Mouse (Mus musculus) liver, embryonic 13.5 days (tissue): ENCODE data around the gene Itpripl1. TPM values are rescaled to one million over a fixed set of nuclear protein-coding genes. Genes with fewer than 3 reads are reported as not detected.
A peak's percentile ranks its signal among the peaks of the same experiment; 100 is the strongest.
"Not testable (repeated sequence)": the region's sequence is repeated elsewhere in the genome, so short reads cannot be mapped to it uniquely, and the experiment has no call there.

Experiments
- ATAC-seq: fragments of 200-750 bp; cut with Nextera tagmentation; 2 replicates; pipeline ENCODE4 v1.8.0; 2017; ENCODE audit warnings: low read depth, mild to moderate bottlenecking, moderate number of reproducible peaks, moderate library complexity
- DNase-seq: peaks from one replicate; pipeline ENCODE4 v3.0.0; 2022
- H3K27ac ChIP-seq: fragments of 300-500 bp; sonication (generic); 2 replicates; pipeline ENCODE4 v1.5.1; 2015; ENCODE audit warnings: moderate library complexity, mild to moderate bottlenecking, inconsistent platforms
- H3K27me3 ChIP-seq: fragments of 300-500 bp; sonication (generic); 2 replicates; pipeline ENCODE4 v1.6.1; 2015; ENCODE audit warnings: mild to moderate bottlenecking, inconsistent platforms
- H3K36me3 ChIP-seq: fragments of 300-500 bp; sonication (generic); 2 replicates; pipeline ENCODE4 v1.6.1; 2015; ENCODE audit warnings: mild to moderate bottlenecking, inconsistent platforms
- H3K4me1 ChIP-seq: fragments of 300-500 bp; sonication (generic); replicated peaks from 2 replicates; pipeline ENCODE4 v1.6.1; 2015; ENCODE audit warnings: inconsistent platforms
- H3K4me2 ChIP-seq: fragments of 300-500 bp; sonication (generic); 2 replicates; pipeline ENCODE4 v1.6.1; 2015; ENCODE audit warnings: inconsistent platforms, mild to moderate bottlenecking, moderate library complexity
- H3K4me3 ChIP-seq: fragments of 300-500 bp; sonication (generic); replicated peaks from 2 replicates; pipeline ENCODE4 v1.5.1; 2015; ENCODE audit warnings: mild to moderate bottlenecking, inconsistent platforms
- H3K9ac ChIP-seq: fragments of 300-500 bp; sonication (generic); 2 replicates; pipeline ENCODE4 v1.6.1; 2015; ENCODE audit warnings: mild to moderate bottlenecking, inconsistent platforms
- H3K9me3 ChIP-seq: fragments of 300-500 bp; sonication (generic); replicated peaks from 2 replicates; pipeline ENCODE4 v1.6.1; 2016; ENCODE audit warnings: inconsistent platforms
- WGBS: fragments of 180-500 bp; shearing (Covaris S2); methylation state at CpG from one replicate; pipeline ENCODE4 v1.1.7; 2015; ENCODE audit not compliant: insufficient replicate concordance; 5-methylcytosine and 5-hydroxymethylcytosine counted together
- polyA plus RNA-seq: library from polyadenylated mRNA; unstranded; fragments of >200 nt; fragmentation: Nextera tagmentation; extraction: Ambion mirVana; gene quantifications from 2 replicates; pipeline ENCODE4 v1.2.1, GENCODE M21; 2015

Itpripl1 gene
- polyA plus RNA-seq, 1 experiment from 2014 or later = 31.4 TPM

DNA sequence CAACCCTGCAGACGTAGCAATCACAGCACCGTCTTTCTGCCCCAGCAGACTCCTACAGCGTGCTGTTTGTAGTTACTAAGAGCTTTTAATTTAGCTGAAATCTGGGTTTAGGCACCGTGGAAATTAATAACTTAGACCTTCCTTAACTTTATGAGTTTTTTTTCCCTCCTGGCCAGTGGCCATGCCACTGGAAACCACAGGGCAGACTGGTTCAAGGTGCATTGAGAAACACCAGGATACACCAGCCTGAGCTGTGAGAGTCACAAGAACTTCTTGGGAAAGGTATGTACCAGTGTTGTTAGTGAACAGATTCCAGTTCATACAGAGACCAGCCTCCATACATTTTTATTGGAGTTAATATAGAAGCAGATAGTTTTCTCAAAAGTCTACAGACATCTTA lies 4.8 kb downstream of the Itpripl1 start:
- Histone ChIP-seq H3K27me3 (no peaks in the 10 kb centered on the region), H3K4me1 (peaks cover 69% of the 10 kb centered on the region), H3K4me2 (no peak overlapping the region)

DNA sequence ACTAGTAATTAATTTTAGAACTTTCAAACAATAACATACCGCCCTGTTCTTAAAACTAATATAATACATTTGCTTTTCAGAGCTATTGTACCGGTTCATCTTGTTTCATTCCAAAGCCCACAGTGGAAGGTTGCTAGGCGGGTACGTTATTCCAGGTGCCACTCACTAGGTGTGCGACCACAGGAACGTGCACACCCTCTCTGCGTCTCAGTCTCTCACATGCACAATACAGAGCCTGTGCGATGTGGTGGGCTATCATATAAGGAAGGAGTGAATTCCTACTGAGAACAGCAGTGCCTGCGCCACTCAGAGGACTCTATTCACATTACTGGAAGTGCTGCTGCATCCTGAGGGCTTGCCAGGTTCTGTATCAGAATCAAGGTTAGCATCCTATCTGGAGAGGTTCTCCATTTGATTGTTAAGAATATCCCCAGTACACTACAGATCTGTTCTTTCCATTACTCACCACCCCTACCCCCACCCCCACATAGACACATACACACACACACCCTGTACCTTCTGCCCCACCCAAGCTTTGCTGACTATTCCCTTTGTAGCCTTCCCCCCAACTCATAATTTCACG lies 5.3 kb downstream of the Itpripl1 start:
- Histone ChIP-seq H3K4me1 (peaks cover 71% of the 10 kb centered on the region), H3K9ac (peak overlapping the region; percentile 36; the same call in 1 of the 2 replicates), H3K4me3 (no peak overlapping the region), H3K4me2 (no peak overlapping the region), H3K9me3 (no peaks in the 10 kb centered on the region), H3K36me3 (peaks cover 36% of the 10 kb centered on the region), H3K27ac (peak overlapping the region; percentile 13; the same call in 1 of the 2 replicates), H3K27me3 (no peaks in the 10 kb centered on the region)
- DNase-seq (no peak), ATAC-seq (no peak)
- WGBS = 82% methylated on average over 10 of the region's 10 CpGs

More for the DNA sequence above, 4.8 kb downstream of the Itpripl1 start:
- no peak overlapping the region for H3K4me3 ChIP-seq
- H3K9me3 ChIP-seq = no peaks in the 10 kb centered on the region
- WGBS = 87% methylated on average over 4 of the region's 4 CpGs
- no peak overlapping the region for H3K27ac ChIP-seq
- peaks cover 36% of the 10 kb centered on the region for H3K36me3 ChIP-seq
- ATAC-seq (no peak), DNase-seq (no peak)
- H3K9ac ChIP-seq = no peak overlapping the region

DNA sequence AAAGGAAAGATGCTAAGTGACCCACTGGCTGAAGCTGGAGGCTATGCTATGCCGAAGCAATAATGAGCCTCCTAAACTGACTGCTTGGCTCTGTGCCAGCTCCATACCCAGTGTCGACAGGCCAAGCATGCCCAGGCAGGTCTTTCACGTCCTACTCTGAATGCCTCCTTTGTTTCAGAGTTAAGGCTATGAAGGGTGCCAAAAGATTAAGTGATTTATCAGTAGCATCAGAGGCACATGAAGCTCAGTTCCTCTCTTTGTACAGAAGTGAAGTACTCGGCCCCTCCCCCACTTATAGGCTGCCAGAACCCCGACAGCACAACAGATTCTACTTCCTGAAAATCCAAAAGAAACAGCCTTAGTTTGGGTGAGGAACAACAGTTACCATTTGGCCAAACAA lies 6.3 kb downstream of the Itpripl1 start:
- Histone ChIP-seq H3K9me3 (no peaks in the 10 kb centered on the region), H3K9ac (0 out of 2 replicates have a peak overlapping the region, but pooled peaks have one; percentile 4), H3K27me3 (no peaks in the 10 kb centered on the region), H3K36me3 (peaks cover 36% of the 10 kb centered on the region), H3K27ac (no peak overlapping the region), H3K4me1 (peaks cover 71% of the 10 kb centered on the region), H3K4me2 (no peak overlapping the region), H3K4me3 (no peak overlapping the region)
- 19% methylated on average over 5 of the region's 5 CpGs for WGBS
- no peak for ATAC-seq
- DNase-seq = no peak

DNA sequence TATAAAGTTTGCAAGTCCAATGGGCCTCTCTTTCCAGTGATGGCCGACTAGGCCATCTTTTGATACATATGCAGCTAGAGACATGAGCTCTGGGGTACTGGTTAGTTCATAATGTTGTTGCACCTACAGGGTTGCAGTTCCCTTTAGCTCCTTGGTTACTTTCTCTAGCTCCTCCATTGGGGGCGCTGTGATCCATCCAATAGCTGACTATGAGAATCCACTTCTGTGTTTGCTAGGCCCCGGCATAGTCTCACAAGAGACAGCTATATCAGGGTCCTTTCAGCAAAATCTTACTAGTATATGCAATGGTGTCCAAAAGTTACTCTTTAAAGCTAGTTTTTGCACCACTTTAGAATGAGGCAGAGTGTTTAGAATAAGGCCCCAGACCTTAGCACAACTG lies 8.0 kb downstream of the Itpripl1 start:
- not testable (repeated sequence) for ATAC-seq, H3K9me3 ChIP-seq, H3K27ac ChIP-seq, H3K4me2 ChIP-seq, DNase-seq, H3K27me3 ChIP-seq, H3K4me3 ChIP-seq, H3K9ac ChIP-seq
- WGBS = 26% methylated on average over 3 of the region's 3 CpGs
- peaks cover 70% of the 10 kb centered on the region for H3K4me1 ChIP-seq
- peaks cover 19% of the 10 kb centered on the region for H3K36me3 ChIP-seq

DNA sequence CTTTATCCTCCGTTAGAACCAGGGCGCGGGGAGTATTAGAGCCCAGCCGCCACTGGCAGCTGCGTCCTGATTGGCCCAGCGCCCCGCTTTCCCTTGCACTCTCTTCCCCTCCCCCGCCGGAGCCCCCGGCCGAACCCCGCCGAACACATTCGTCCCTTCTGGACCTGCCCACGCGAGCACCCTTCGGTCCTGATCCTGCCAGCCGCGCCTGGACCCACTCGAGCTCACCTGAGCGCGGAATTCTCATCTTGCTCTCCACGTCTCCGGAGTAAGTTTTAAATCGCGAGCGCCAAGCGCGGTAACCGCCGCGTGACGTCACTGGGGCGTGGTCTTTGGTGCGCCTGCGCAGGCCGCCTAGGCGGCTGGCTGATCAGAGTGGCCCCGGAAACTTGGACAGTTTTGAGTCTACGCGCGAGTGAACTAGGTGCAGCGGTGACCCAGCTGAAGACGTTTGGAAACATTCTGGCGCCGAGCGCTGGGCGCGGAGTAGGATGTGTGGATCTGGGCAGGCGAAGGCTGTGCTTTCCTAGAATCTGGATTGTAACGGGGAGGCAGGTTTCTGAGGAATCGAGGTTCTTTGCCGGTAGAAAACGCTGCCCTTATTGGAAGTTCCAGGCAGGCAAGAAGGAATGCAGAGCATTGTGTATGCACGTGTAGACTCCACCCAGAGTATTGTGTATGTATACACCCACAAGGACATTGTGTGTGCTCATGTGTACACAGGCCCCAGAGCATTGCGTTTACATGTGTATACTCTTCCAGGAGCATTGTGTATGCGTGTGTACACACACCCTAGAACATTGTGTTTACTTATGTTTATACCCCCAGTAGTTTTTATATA lies 9.4 kb downstream of the Itpripl1 start, which contains the start of gene Ncaph:
Gene Ncaph (minus strand): TSS at position 334 of the 841 bp plus-strand sequence.
- H3K4me3 ChIP-seq = peak within 1 kb of the TSS; percentile 73
- H3K27me3 ChIP-seq = no peaks in the 10 kb centered on the region
- H3K4me1 ChIP-seq = peaks cover 75% of the 10 kb centered on the region
- WGBS = 1% methylated on average over 57 of the region's 57 CpGs
- H3K9me3 ChIP-seq = no peaks in the 10 kb centered on the region
- H3K27ac ChIP-seq = peak within 1 kb of the TSS; percentile 97
- peak; percentile 94 for ATAC-seq
- H3K36me3 ChIP-seq = peaks cover 9% of the 10 kb centered on the region
- DNase-seq = peak; percentile 93
- H3K4me2 ChIP-seq = peak within 1 kb of the TSS; percentile 73
- peak within 1 kb of the TSS; percentile 82 for H3K9ac ChIP-seq

DNA sequence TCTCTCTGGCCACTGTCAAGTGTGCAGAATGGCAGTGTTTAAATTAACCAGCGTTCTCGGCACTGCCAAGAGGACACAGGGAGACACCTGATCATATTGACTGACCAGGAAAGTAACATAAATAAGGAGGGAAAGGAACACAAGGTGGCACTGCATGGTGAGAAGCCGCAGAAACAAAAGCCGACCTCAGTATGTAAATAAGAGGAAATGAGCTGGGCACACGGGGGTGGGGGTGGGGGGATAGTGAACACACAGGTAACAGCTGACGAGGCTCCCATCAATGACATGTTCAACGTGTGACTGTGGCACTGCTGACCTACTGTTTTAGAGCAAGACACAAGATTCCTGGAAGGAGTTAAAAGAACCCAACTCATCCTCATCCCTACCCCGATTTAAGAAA lies 11.9 kb downstream of the Itpripl1 start:
- peak overlapping the region; percentile 73 for H3K4me3 ChIP-seq
- DNase-seq (no peak), ATAC-seq (no peak)
- peaks cover 21% of the 10 kb centered on the region for H3K36me3 ChIP-seq
- no peak overlapping the region for H3K27ac ChIP-seq
- peak overlapping the region; percentile 73 for H3K4me2 ChIP-seq
- peaks cover 55% of the 10 kb centered on the region for H3K4me1 ChIP-seq
- H3K9ac ChIP-seq = peak overlapping the region; percentile 82
- H3K27me3 ChIP-seq = no peaks in the 10 kb centered on the region
- WGBS = 59% methylated on average over 8 of the region's 8 CpGs
- H3K9me3 ChIP-seq = no peaks in the 10 kb centered on the region

DNA sequence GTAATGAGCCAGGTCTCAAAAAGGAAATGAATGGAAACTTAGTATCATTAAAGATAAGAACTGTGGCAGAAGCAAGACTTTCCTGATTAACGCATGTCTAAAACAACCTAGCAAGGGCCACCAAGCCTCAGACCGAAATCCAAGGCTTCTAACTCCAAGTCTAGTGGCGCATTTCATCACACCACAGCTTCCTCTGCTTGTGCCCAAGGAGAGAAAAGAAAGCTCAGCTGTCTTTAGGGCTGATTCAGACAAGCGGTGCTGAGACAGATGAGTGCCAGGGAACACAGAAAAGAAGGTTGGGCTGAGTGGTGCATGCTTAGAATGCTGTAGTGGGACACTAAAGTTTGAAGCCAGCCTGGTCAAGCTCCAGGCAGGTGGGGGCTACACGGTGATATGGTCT lies 14.3 kb downstream of the Itpripl1 start:
- H3K9ac ChIP-seq = no peak overlapping the region
- peaks cover 44% of the 10 kb centered on the region for H3K4me1 ChIP-seq
- peak overlapping the region; percentile 11; the same call in 1 of the 2 replicates for H3K27ac ChIP-seq
- H3K9me3 ChIP-seq = no peaks in the 10 kb centered on the region
- no peak for DNase-seq
- no peak overlapping the region for H3K4me3 ChIP-seq
- no peak for ATAC-seq
- peaks cover 46% of the 10 kb centered on the region for H3K36me3 ChIP-seq
- WGBS = 61% methylated on average over 5 of the region's 5 CpGs
- no peak overlapping the region for H3K4me2 ChIP-seq
- no peaks in the 10 kb centered on the region for H3K27me3 ChIP-seq

DNA sequence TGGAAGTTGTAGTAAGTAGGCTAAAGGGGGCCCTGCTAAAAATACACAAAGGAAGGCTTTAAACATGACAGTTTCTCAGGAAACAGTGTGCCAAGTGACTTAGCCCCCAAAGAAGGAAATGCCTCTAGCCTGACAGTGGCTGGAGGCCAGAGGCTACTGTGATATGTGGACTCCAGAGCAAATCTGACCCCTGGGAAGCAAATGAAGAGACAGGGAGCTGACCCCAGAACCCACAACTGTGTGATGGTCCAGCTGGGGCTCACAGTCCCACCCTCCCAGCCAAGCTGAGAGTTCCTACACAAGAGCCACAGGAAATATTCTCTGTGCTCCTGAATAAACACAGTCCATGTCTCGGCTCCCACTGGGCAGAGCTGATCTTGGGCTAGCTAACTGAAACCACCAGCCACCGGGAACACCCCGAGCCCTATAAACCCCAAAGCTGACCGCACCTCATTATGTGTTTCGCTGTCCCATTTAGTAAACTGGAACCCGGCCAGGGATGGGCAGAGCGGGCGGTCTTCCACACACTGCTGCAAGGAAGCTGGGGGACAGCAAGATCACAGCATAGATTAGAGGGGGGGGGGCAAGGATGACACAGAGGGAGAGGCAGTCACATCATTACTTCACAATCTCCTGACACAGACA lies 21.5 kb downstream of the Itpripl1 start:
- DNase-seq (no peak), ATAC-seq (no peak)
- WGBS = 93% methylated on average over 8 of the region's 8 CpGs
- Histone ChIP-seq H3K4me1 (no peaks in the 10 kb centered on the region), H3K4me2 (no peak overlapping the region), H3K9ac (no peak overlapping the region), H3K27ac (no peak overlapping the region), H3K27me3 (no peaks in the 10 kb centered on the region), H3K4me3 (no peak overlapping the region), H3K36me3 (peaks cover 99% of the 10 kb centered on the region), H3K9me3 (no peaks in the 10 kb centered on the region)

DNA sequence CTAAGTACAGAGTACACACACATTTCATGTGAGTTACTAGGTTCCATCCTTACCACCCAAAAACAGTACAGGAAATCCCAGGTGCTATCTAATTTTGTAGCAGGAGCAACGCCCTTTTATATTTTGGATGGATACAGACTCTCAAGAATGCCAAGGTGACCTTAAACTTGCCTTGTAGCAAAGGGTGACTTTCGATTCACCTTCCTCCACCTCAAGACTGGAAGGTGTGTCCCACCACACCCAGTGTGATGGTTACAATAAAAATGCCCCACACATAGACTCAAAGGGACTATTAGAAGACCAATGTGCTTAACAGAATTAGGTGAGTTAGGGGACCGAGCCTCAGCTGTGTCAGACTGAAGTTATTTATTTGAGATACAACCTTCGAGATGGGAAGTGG lies 34.3 kb downstream of the Itpripl1 start:
- Histone ChIP-seq H3K4me3 (no peak overlapping the region), H3K27me3 (no peaks in the 10 kb centered on the region), H3K9me3 (no peaks in the 10 kb centered on the region), H3K4me2 (no peak overlapping the region), H3K27ac (no peak overlapping the region), H3K4me1 (no peaks in the 10 kb centered on the region), H3K9ac (no peak overlapping the region), H3K36me3 (peaks cover 99% of the 10 kb centered on the region)
- DNase-seq = no peak
- WGBS = 94% methylated on average over 4 of the region's 4 CpGs
- no peak for ATAC-seq

DNA sequence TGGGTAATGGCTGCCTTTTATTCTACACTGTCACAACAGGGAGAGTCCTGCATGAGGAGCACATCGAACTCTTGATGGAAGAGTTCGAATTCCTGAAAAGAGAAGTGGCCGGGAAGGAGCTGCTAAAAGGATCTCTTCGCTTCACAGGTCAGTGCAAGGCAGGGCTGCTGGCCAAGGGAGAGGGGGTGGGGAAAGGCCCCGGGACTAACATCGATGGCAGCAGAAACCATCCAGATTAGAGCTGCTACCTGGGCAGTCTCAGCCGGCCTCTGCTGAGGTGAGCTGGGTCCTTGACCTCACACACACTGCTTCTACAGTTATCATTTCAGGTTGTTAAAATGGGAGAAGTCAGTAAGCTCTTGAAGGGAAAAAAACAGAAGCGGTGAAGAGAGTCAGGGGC lies 51.2 kb downstream of the Itpripl1 start:
- WGBS = 75% methylated on average over 8 of the region's 8 CpGs
- no peak for ATAC-seq

DNA sequence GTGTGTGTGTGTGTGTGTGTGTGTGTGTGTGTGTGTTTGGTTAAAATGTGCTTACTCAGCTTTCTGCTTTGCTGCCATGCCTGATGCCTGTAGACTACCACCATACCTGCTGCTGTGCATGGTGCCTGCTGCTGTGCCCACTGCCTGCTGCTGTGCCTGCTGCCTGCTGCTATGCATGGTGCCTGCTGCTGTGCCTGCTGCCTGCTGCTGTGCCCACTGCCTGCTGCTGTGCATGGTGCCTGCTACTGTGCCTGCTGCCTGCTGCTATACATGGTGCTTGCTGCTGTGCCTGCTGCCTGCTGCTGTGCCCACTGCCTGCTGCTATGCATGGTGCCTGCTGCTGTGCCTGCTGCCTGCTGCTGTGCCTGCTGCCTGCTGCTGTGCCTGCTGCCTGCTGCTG lies 53.1 kb downstream of the Itpripl1 start:
- not testable (repeated sequence) for H3K4me1 ChIP-seq, H3K27me3 ChIP-seq, DNase-seq, H3K4me2 ChIP-seq, H3K9ac ChIP-seq, H3K4me3 ChIP-seq, H3K27ac ChIP-seq, ATAC-seq, H3K9me3 ChIP-seq
- peaks cover 21% of the 10 kb centered on the region for H3K36me3 ChIP-seq

More for the DNA sequence above, 51.2 kb downstream of the Itpripl1 start:
- Histone ChIP-seq H3K4me1 (no peaks in the 10 kb centered on the region), H3K27me3 (no peaks in the 10 kb centered on the region), H3K27ac (no peak overlapping the region), H3K36me3 (peaks cover 16% of the 10 kb centered on the region), H3K9me3 (no peaks in the 10 kb centered on the region), H3K4me2 (no peak overlapping the region), H3K9ac (no peak overlapping the region), H3K4me3 (no peak overlapping the region)
- no peak for DNase-seq
